Comparison of ENCODE assay signal across 15 mouse cellular contexts in genomic region chr11:52302668-52303067, GRCm38 (mm10).
"Had no signal": no experiment of that assay in that cellular context is flagged by ENCODE, and none has a peak within 500 bp of the region (broad histone marks: within the 10 kb centered on the region; RNA-seq: fewer than 3 reads in every experiment).

No protein-coding gene starts in this region.

- DNase-seq: retina, postnatal 1 day; right cerebral cortex, adult 18-20 months; right cerebral cortex, postnatal 14 days; right cerebral cortex, postnatal 25 days; right cerebral cortex, postnatal 4 days; spleen, adult 18-20 months; thymus, adult 18-20 months; thymus, adult 2 months; thymus, postnatal 14 days; thymus, postnatal 4 days had no signal

- H3K9me3 ChIP-seq: neural tube, embryonic 12.5 days; neural tube, embryonic 13.5 days; neural tube, embryonic 15.5 days; stomach, embryonic 15.5 days had no signal

- H3K4me2 ChIP-seq: neural tube, embryonic 12.5 days; neural tube, embryonic 13.5 days; neural tube, embryonic 15.5 days; stomach, embryonic 15.5 days had no signal

- H3K9ac ChIP-seq: neural tube, embryonic 12.5 days; neural tube, embryonic 13.5 days; neural tube, embryonic 15.5 days; stomach, embryonic 15.5 days had no signal

- H3K4me1 ChIP-seq: neural tube, embryonic 12.5 days; neural tube, embryonic 15.5 days; stomach, embryonic 15.5 days had no signal

- H3K27ac ChIP-seq: neural tube, embryonic 12.5 days; neural tube, embryonic 13.5 days; neural tube, embryonic 15.5 days; stomach, embryonic 15.5 days; stomach, postnatal 0 days had no signal

- H3K4me3 ChIP-seq: neural tube, embryonic 12.5 days; neural tube, embryonic 13.5 days; neural tube, embryonic 15.5 days; stomach, embryonic 15.5 days had no signal

- H3K36me3 ChIP-seq: neural tube, embryonic 12.5 days; neural tube, embryonic 13.5 days; neural tube, embryonic 15.5 days; stomach, embryonic 15.5 days had no signal

- H3K27me3 ChIP-seq: neural tube, embryonic 12.5 days; neural tube, embryonic 13.5 days; neural tube, embryonic 15.5 days; stomach, embryonic 15.5 days had no signal
